Mouse (Mus musculus) embryonic facial prominence, embryonic 15.5 days (tissue): Measurements from ENCODE around the gene Plscr4. TPM values are rescaled to one million over a fixed set of nuclear protein-coding genes. Genes with fewer than 3 reads are reported as not detected.

Experiments
- ATAC-seq: fragments of 200-750 bp; cut with Nextera tagmentation; 2 replicates; pipeline ENCODE4 v1.8.0; 2017; ENCODE audit warnings: low read depth, moderate TSS enrichment; ENCODE audit not compliant: insufficient number of reproducible peaks, low FRiP score, low TSS enrichment
- H3K27ac ChIP-seq: fragments of 300-500 bp; sonication (generic); replicated peaks from 2 replicates; pipeline ENCODE4 v1.5.1; 2015; ENCODE audit warnings: mild to moderate bottlenecking, inconsistent platforms
- H3K27me3 ChIP-seq: fragments of 300-500 bp; sonication (generic); 2 replicates; pipeline ENCODE4 v1.6.1; 2015; ENCODE audit warnings: inconsistent platforms
- H3K36me3 ChIP-seq: fragments of 300-500 bp; sonication (generic); 2 replicates; pipeline ENCODE4 v1.6.1; 2015; ENCODE audit warnings: mild to moderate bottlenecking, inconsistent platforms
- H3K4me1 ChIP-seq: fragments of 300-500 bp; sonication (generic); 2 replicates; pipeline ENCODE4 v1.6.1; 2015; ENCODE audit warnings: inconsistent platforms
- H3K4me2 ChIP-seq: fragments of 300-500 bp; sonication (generic); replicated peaks from 2 replicates; pipeline ENCODE4 v1.6.1; 2015; ENCODE audit warnings: mild to moderate bottlenecking, inconsistent platforms
- H3K4me3 ChIP-seq: fragments of 300-500 bp; sonication (generic); replicated peaks from 2 replicates; pipeline ENCODE4 v1.5.1; 2015; ENCODE audit warnings: mild to moderate bottlenecking, inconsistent platforms
- H3K9ac ChIP-seq: fragments of 300-500 bp; sonication (generic); 2 replicates; pipeline ENCODE4 v1.6.1; 2015; ENCODE audit warnings: inconsistent platforms
- H3K9me3 ChIP-seq: fragments of 300-500 bp; sonication (generic); replicated peaks from 2 replicates; pipeline ENCODE4 v1.6.1; 2016; ENCODE audit warnings: inconsistent platforms
- WGBS: fragments of 180-500 bp; shearing (Covaris S2); methylation state at CpG from one replicate; pipeline ENCODE4 v1.1.7; 2015; 5-methylcytosine and 5-hydroxymethylcytosine counted together
- polyA plus RNA-seq: library from polyadenylated mRNA; unstranded; fragments of >200 nt; fragmentation: Nextera tagmentation; extraction: Ambion mirVana; gene quantifications from 2 replicates; pipeline ENCODE4 v1.2.1, GENCODE M21; 2015

Plscr4 gene
- polyA plus RNA-seq, 1 experiment from 2014 or later: 7.5 TPM

DNA sequence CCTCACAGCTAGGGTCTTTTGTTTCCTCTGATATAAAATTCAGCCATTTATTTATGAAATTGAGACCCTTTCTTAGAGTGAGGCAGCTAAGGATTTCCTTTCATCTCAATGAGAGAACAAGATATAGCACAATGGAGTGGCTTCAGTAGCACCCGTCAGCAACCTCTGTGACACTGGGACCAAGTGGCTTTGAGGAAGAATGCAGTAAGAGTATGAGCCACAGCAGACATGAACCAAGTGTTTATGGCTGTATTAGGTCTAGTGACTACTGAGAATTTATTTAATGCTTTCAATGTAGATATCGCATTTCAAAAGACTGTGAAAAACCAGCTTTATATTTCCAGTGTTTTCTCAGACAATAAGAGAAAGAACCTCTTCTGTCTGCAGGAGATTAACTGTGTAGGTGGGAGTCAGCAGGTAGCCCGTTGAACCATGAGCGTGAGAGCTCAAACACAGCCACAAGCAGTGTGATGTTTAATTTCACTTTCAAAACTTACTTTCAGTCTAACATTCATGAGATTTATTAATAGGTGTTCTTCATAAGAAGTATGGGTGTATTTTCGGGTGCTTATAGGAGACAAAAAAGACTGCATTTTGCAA lies 15.2 kb downstream of the Plscr4 start:
- 74% methylated on average over 5 of the region's 5 CpGs for WGBS
- Histone ChIP-seq H3K4me3 (no peak overlapping the region), H3K9me3 (no peaks in the 10 kb centered on the region), H3K4me2 (no peak overlapping the region), H3K4me1 (no peaks in the 10 kb centered on the region), H3K27me3 (no peaks in the 10 kb centered on the region), H3K36me3 (no peaks in the 10 kb centered on the region), H3K9ac (no peak overlapping the region), H3K27ac (no peak overlapping the region)
- no peak for ATAC-seq

DNA sequence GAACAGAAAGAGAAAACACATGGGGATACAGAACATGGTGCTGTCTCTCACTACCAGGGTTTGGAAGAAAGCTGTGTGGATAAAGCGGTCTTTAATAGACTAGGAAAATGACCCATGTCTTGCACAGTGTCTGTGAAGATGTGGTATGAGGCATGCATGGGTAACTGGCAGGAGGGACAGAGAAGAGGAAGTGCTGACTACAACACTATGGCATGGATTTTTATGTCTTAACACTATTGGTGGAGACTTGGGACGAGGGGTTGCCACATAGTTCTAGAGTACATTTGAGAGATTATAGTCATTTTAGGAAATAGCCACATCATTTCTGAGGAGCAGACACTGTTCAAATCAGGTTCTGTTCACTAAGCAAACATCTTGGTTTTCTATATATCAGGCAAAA lies 16.0 kb downstream of the Plscr4 start:
- no peak overlapping the region for H3K27ac ChIP-seq
- H3K4me1 ChIP-seq: no peaks in the 10 kb centered on the region
- no peaks in the 10 kb centered on the region for H3K36me3 ChIP-seq
- H3K27me3 ChIP-seq: no peaks in the 10 kb centered on the region
- 84% methylated on average over 2 of the region's 2 CpGs for WGBS
- no peak overlapping the region for H3K4me2 ChIP-seq
- no peak overlapping the region for H3K4me3 ChIP-seq
- no peak for ATAC-seq
- H3K9me3 ChIP-seq: no peaks in the 10 kb centered on the region
- H3K9ac ChIP-seq: no peak overlapping the region

DNA sequence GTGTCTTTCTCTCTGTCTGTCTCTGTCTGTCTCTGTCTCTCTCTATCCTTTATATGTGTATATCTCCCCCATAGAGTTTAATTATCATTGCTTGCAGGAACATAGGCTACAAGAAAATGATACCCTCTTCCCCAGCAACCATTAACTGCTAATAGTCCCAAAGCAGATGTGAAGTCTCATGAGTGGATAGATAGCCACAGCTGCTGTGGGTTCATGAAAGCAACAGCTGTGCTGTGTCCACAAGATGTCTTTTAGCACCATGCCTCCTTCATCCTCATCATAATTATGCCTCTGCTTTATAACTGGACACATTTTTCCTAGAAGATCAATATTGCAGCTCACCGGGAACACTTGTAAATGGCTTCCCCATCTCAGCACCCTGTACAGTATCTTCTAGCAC lies 17.1 kb downstream of the Plscr4 start:
- no peak overlapping the region for H3K9ac ChIP-seq
- H3K27me3 ChIP-seq: no peaks in the 10 kb centered on the region
- WGBS: 88% methylated on average over 1 of the region's 1 CpGs
- H3K4me3 ChIP-seq: no peak overlapping the region
- H3K4me2 ChIP-seq: no peak overlapping the region
- no peaks in the 10 kb centered on the region for H3K9me3 ChIP-seq
- no peaks in the 10 kb centered on the region for H3K4me1 ChIP-seq
- H3K36me3 ChIP-seq: no peaks in the 10 kb centered on the region
- H3K27ac ChIP-seq: no peak overlapping the region
- no peak for ATAC-seq

DNA sequence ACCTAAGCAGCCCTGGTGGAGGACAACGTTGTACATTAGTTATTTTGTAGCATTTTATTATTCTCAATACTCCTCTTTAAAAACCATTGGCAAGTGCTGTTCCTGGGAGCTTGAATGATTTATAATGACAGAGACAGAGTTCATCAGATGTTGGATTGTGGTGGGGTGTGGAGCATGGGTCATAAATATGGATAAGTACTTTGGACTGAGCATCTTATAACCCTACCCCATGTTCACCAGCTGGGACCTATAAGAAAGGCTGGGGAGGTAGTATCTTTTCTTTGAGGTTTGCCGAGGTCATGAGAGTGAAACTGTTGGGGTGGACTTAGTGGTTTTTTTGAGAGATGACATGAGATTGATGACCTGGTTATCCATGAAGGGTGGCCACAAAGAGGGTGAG lies 24.5 kb downstream of the Plscr4 start:
- ATAC-seq: no peak
- Histone ChIP-seq H3K4me2 (no peak overlapping the region), H3K36me3 (no peaks in the 10 kb centered on the region), H3K9ac (no peak overlapping the region), H3K4me3 (no peak overlapping the region), H3K9me3 (no peaks in the 10 kb centered on the region), H3K4me1 (no peaks in the 10 kb centered on the region), H3K27me3 (no peaks in the 10 kb centered on the region), H3K27ac (no peak overlapping the region)
- 82% methylated on average over 2 of the region's 2 CpGs for WGBS

DNA sequence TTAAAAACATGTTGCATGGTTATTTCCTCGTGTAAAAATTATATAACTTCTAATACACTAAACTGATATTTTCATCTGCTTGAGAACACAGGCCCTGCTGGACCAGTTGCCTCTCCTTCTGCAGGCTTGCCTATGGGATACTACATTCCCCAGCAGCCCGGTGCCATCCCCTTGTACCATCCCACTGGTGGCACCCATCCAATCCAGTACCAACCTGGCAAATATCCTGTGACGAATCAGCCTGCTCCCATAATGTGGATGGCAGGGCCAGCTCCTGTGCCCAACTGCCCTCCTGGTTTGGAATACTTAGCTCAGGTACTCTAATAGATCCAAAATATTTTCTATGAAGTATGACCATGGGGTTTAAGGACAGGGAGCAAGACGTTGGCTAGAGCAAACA lies 25.4 kb downstream of the Plscr4 start:
- 84% methylated on average over 4 of the region's 4 CpGs for WGBS
- Histone ChIP-seq H3K4me2 (no peak overlapping the region), H3K9ac (no peak overlapping the region), H3K27ac (no peak overlapping the region), H3K4me1 (no peaks in the 10 kb centered on the region), H3K9me3 (no peaks in the 10 kb centered on the region), H3K4me3 (no peak overlapping the region), H3K36me3 (no peaks in the 10 kb centered on the region), H3K27me3 (no peaks in the 10 kb centered on the region)
- ATAC-seq: no peak

DNA sequence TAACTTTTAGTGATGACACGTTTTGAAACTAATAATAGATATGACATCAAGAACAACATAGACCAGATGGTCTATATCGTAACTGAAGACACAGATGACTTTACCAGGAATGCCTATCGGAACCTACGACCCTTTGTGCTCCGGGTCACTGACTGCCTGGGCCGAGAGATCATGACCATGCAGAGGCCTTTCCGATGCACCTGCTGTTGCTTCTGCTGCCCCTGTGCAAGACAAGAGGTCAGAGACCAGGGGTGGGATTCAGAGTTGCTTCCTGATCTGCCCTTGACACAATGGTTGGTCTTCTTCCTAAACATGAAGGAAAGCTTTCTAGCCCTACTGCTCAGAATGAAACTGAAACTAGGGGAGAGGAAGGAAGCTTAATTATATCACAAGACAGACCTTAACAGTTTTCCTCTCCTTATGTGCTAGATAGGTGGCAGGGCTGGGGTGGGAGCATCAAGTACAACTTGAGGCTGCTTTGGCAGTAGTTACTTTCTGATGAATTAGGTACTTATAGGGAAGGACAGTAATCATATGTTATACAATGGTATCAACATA lies 27.6 kb downstream of the Plscr4 start:
- Histone ChIP-seq H3K36me3 (no peaks in the 10 kb centered on the region), H3K4me3 (no peak overlapping the region), H3K27me3 (no peaks in the 10 kb centered on the region), H3K27ac (no peak overlapping the region), H3K9me3 (no peaks in the 10 kb centered on the region), H3K4me1 (no peaks in the 10 kb centered on the region), H3K4me2 (no peak overlapping the region), H3K9ac (no peak overlapping the region)
- WGBS: 85% methylated on average over 7 of the region's 7 CpGs
- ATAC-seq: no peak

DNA sequence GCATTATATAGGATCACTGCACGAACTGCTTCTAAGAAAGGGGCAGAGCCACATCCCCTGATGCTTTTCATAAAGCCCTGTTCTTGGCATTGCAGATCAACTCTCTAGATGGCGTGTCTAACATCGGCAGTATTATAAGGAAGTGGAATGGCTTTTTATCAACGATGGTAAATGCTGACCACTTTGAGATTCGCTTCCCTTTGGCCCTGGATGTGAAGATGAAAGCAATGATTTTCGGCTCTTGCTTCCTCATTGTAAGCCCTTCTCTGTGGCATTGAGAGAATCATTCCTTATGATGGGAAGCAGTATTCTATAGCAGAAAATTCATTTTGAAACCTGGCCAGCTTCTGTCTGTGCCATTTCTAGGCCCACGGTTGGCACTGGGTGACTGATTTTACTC lies 32.7 kb downstream of the Plscr4 start:
- no peak for ATAC-seq
- 75% methylated on average over 7 of the region's 7 CpGs for WGBS
- H3K4me3 ChIP-seq: no peak overlapping the region
- H3K9me3 ChIP-seq: no peaks in the 10 kb centered on the region
- no peak overlapping the region for H3K9ac ChIP-seq
- H3K4me1 ChIP-seq: no peaks in the 10 kb centered on the region
- H3K27ac ChIP-seq: no peak overlapping the region
- no peak overlapping the region for H3K4me2 ChIP-seq
- no peaks in the 10 kb centered on the region for H3K36me3 ChIP-seq
- H3K27me3 ChIP-seq: no peaks in the 10 kb centered on the region

DNA sequence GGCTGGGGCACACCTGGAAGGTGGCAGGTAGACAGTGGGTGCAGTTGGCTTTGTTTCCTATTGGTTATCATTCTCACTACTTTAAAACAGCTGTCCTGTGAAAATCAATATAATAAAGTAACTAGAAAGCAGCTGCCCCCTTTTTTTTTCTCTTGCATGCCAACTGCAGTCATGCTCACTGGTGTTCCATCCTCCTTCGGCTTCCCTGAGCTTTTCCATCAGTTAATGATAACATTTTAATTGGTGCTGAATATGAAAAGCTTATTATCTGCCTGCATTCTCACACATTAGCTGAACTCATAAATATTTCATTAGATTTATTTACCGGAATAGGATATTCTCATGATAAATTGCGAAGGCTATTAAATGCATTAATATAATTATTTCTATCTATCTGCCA lies 33.1 kb downstream of the Plscr4 start:
- Histone ChIP-seq H3K36me3 (no peaks in the 10 kb centered on the region), H3K9me3 (no peaks in the 10 kb centered on the region), H3K4me1 (no peaks in the 10 kb centered on the region), H3K9ac (no peak overlapping the region), H3K27ac (no peak overlapping the region), H3K4me2 (no peak overlapping the region), H3K4me3 (no peak overlapping the region), H3K27me3 (no peaks in the 10 kb centered on the region)
- ATAC-seq: no peak
- WGBS: 89% methylated on average over 3 of the region's 3 CpGs

DNA sequence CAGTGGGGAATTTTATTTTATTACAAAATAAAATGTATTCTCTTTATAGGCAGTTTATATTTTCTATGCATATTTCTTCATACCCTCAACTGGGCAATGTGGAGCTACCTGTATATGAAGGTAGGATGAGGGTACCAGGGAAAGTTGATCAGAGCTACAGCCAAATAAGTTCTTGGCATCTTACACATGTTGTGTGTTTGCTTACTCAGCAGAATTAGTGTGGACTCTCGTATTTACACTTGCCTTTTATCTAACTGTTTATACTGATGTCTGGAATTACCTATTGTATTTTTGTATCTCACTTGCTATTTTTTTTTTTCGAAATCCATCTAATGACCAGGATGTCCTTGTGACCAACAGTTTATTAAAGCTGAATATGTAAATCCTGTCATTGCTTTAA lies 34.1 kb downstream of the Plscr4 start:
- no peaks in the 10 kb centered on the region for H3K9me3 ChIP-seq
- ATAC-seq: no peak
- no peaks in the 10 kb centered on the region for H3K4me1 ChIP-seq
- no peaks in the 10 kb centered on the region for H3K36me3 ChIP-seq
- H3K4me3 ChIP-seq: no peak overlapping the region
- 79% methylated on average over 2 of the region's 2 CpGs for WGBS
- H3K9ac ChIP-seq: no peak overlapping the region
- no peaks in the 10 kb centered on the region for H3K27me3 ChIP-seq
- H3K4me2 ChIP-seq: no peak overlapping the region
- no peak overlapping the region for H3K27ac ChIP-seq

DNA sequence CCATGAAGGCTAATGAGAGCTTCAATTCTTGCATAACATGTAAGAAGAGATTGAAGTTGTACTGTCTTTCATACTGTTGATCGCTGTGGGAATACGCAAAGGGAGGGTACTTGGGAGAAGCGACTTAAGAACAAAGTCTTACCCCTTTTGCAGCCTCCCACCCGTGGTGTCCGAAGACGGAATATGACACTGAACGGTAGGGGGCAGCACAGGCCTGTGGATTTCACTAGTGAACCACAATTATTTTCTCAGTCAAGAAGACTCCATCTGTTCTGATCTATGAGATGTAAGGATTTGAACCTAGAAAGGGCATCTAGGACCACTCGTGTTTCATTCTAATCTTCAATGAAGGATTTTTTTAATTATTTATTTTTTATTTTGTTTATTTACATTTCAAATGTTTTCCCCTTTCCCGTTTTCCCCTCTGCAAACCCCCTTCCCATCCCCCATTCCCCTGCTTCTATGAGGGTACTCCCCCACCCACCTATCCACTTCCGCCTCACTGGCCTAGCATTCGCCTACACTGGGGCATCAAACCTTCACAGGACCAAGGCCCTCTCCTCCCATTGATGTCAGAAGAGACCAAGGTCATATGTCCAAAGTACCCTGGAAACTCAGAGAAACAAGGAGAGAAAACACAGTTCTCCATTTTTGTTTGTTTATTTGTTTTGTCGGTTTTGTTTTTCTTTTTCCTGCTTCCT lies 42.7 kb downstream of the Plscr4 start:
- no peaks in the 10 kb centered on the region for H3K27me3 ChIP-seq
- H3K4me3 ChIP-seq: no peak overlapping the region
- H3K4me1 ChIP-seq: no peaks in the 10 kb centered on the region
- no peak overlapping the region for H3K27ac ChIP-seq
- H3K4me2 ChIP-seq: no peak overlapping the region
- WGBS: 37% methylated on average over 12 of the region's 12 CpGs
- H3K9me3 ChIP-seq: no peaks in the 10 kb centered on the region
- peak; percentile 72 for ATAC-seq
- no peak overlapping the region for H3K9ac ChIP-seq
- no peaks in the 10 kb centered on the region for H3K36me3 ChIP-seq

DNA sequence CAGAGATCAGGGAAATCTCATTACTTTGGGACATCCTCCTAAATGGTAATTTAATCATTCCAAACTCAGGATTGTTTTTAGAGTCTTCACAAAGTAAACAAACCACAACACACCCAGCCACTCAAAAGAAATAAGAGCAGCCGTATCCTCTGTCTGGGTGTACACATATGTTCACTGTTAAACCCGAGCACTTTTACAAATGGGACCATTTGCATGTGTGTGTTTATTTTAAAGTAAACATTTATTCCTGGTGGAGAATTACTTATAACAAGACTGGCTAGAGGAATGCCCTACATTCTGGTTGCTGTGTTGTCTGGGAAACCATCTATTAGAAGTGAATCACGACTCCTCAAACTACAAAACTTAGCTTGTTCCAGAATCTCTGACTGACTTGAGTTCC lies 47.1 kb downstream of the Plscr4 start:
- Histone ChIP-seq H3K27me3 (no peaks in the 10 kb centered on the region), H3K4me3 (no peak overlapping the region), H3K4me2 (no peak overlapping the region), H3K36me3 (no peaks in the 10 kb centered on the region), H3K4me1 (no peaks in the 10 kb centered on the region), H3K9ac (no peak overlapping the region), H3K27ac (no peak overlapping the region), H3K9me3 (no peaks in the 10 kb centered on the region)
- 37% methylated on average over 3 of the region's 3 CpGs for whole genome bisulfite sequencing
- no peak for ATAC-seq

DNA sequence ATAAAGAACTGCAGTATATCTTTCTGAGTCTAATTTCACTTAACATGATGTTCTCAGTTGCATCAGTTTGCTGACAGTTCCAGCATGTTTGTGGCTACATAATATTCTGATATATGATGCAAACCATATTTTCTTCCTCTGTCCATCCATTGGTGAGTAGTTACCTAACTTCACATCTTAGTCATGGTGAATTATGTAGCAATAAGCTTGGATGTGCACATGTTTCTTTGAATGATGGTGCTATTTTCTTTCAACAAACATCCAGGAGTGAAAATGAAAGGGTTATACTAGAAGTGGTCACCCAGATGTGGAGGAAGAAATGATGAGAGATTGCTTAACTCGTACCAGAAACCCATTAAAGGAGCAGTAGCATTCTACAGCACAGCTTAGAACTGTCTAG lies 47.7 kb downstream of the Plscr4 start:
- H3K4me1 ChIP-seq: no peaks in the 10 kb centered on the region
- WGBS: 45% methylated on average over 1 of the region's 1 CpGs
- no peak overlapping the region for H3K4me3 ChIP-seq
- no peaks in the 10 kb centered on the region for H3K27me3 ChIP-seq
- no peak overlapping the region for H3K4me2 ChIP-seq
- H3K36me3 ChIP-seq: no peaks in the 10 kb centered on the region
- no peak overlapping the region for H3K9ac ChIP-seq
- H3K27ac ChIP-seq: no peak overlapping the region
- ATAC-seq: no peak
- H3K9me3 ChIP-seq: no peaks in the 10 kb centered on the region
